Mouse (Mus musculus) G1E (cell line): Measurements from ENCODE around the gene Slc10a3. TPM values are rescaled to one million over a fixed set of nuclear protein-coding genes. Genes with fewer than 3 reads are reported as not detected.
"Not testable (repeated sequence)": the region's sequence is repeated elsewhere in the genome, so short reads cannot be mapped to it uniquely, and the experiment has no call there.

ENCODE experiments used
- ATAC-seq: 2 replicates; pipeline ENCODE4 v1.8.0; 2016; ENCODE audit warnings: mild to moderate bottlenecking; ENCODE audit not compliant: insufficient number of reproducible peaks, poor library complexity, low FRiP score, severe bottlenecking; ENCODE audit errors: extremely low read depth
- DNase-seq: peaks from one replicate; pipeline ENCODE4 v3.0.0; 2012; ENCODE audit warnings: low spot score
- H3K27me3 ChIP-seq: 2 replicates; pipeline ENCODE4 v1.6.1; 2012; ENCODE audit warnings: mild to moderate bottlenecking, low read length, inconsistent platforms; ENCODE audit not compliant: insufficient read depth
- H3K36me3 ChIP-seq: replicated peaks from 2 replicates; pipeline ENCODE3; 2012; ENCODE audit warnings: mild to moderate bottlenecking, inconsistent platforms
- H3K4me1 ChIP-seq: 2 replicates; pipeline ENCODE4 v1.6.1; 2012; ENCODE audit warnings: low read depth, low read length, inconsistent platforms, mixed read lengths; ENCODE audit not compliant: insufficient read depth
- H3K4me3 ChIP-seq: 2 replicates; pipeline ENCODE4 v1.5.1; 2012; ENCODE audit warnings: low read depth, mild to moderate bottlenecking, inconsistent platforms, low read length, moderate library complexity, mixed read lengths
- H3K9me3 ChIP-seq: replicated peaks from 2 replicates; pipeline ENCODE4 v1.6.1; 2012; ENCODE audit warnings: inconsistent platforms
- CTCF ChIP-seq: IDR thresholded peaks from 2 replicates; pipeline ENCODE4 v1.5.1; 2012; ENCODE audit warnings: low read depth, low read length, inconsistent platforms, mixed read lengths
- GATA1 ChIP-seq: IDR thresholded peaks from 2 replicates; pipeline ENCODE4 v1.6.1; 2012; ENCODE audit warnings: borderline replicate concordance, low read length, inconsistent platforms, mixed read lengths
- GATA2 ChIP-seq: IDR thresholded peaks from 2 replicates; pipeline ENCODE4 v1.6.1; 2012; ENCODE audit warnings: low read depth, low read length, inconsistent platforms, borderline replicate concordance
- POLR2AphosphoS5 ChIP-seq: IDR thresholded peaks from 2 replicates; pipeline ENCODE4 v1.6.1; 2012; ENCODE audit warnings: low read depth, low read length, inconsistent platforms; ENCODE audit not compliant: insufficient replicate concordance
- TAL1 ChIP-seq: conservative IDR thresholded peaks from 2 replicates; pipeline ENCODE4 v1.6.1; 2012; ENCODE audit warnings: low read depth, low read length, inconsistent platforms, mixed read lengths
- polyA plus RNA-seq: library from polyadenylated mRNA; stranded (reverse); fragments of >175 nt; gene quantifications from 2 replicates; pipeline ENCODE4 v1.2.3, GENCODE M21; 2012
- total RNA-seq, 2 experiments: library from RNA; stranded (forward) in 1 of 2; stranded (reverse) in 1 of 2; fragments of 200-1000 nt in 1 of 2; fragments of >200 nt in 1 of 2; fragmentation: Nextera tagmentation in 1 of 2; gene quantifications; 2 replicates each; pipeline ENCODE4 v1.2.3; 2014 to 2017

The Slc10a3 gene
- total and polyA plus RNA-seq, 3 experiments: 1.1 to 8.5 (median 5.2) TPM

- no peak for DNase-seq
- H3K9me3 ChIP-seq: no peaks in the 10 kb centered on the region
- H3K4me3 ChIP-seq: no peak overlapping the region
- no peak for ATAC-seq
- TF ChIP-seq GATA1: no peak
- no peak for TF ChIP-seq TAL1
- no peak for TF ChIP-seq CTCF
- no peak for TF ChIP-seq POLR2AphosphoS5
- TF ChIP-seq GATA2: no peak
- H3K36me3 ChIP-seq: peaks cover 39% of the 10 kb centered on the region
- H3K4me1 ChIP-seq: peaks cover 9% of the 10 kb centered on the region; the same call in 1 of the 2 replicates
- no peaks in the 10 kb centered on the region for H3K27me3 ChIP-seq
These were observed 11.3 kb upstream of the Slc10a3 start for GRCm38 (mm10) chrX:74384451-74384850.

DNA sequence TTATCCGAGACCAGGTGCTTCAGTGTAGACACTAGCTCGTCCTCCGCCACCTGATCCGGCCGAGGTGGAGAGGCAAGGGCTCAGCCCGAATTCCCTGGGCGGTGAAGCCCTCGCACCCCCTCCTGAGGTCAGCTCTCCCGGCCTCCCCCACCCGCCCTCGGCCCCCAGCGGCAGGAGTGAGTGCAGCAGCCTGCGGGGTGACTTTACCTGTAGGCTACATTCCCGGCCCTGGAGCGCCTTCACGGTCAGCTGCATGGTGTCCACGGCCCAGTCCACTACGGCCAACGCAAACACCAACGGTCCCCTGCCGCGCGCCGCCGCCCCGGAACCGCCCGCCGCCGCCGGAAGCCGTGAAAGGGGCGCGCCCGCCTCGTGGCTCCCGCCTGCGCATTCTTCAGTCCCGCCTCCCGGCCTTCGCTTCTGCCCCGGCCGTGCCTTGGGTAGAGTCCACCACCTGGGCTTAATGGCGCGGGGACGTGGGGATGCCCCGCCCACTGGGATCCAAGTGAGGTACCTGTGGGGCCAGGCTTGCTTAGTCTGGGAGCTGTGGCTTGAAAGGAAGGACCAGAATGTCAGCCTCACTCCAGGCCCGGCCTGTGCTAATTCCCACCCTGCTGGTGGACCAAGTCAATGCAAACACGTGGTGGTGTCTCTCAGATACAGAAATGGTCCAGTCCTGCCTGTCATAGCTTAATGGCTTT lies 4.8 kb downstream of the Slc10a3 start:
- 0 out of 2 replicates have a peak, but pooled peaks have one; percentile 22 for ATAC-seq
- H3K4me1 ChIP-seq: peaks cover 33% of the 10 kb centered on the region
- TF ChIP-seq GATA1: no peak
- no peak for TF ChIP-seq POLR2AphosphoS5
- TF ChIP-seq GATA2: no peak
- H3K27me3 ChIP-seq: no peaks in the 10 kb centered on the region
- peaks cover 42% of the 10 kb centered on the region for H3K36me3 ChIP-seq
- H3K4me3 ChIP-seq: peak overlapping the region; percentile 79
- DNase-seq: peak; percentile 36
- H3K9me3 ChIP-seq: no peaks in the 10 kb centered on the region

- H3K36me3 ChIP-seq: peaks cover 42% of the 10 kb centered on the region
- H3K27me3 ChIP-seq: no peaks in the 10 kb centered on the region
- peak overlapping the region; percentile 79 for H3K4me3 ChIP-seq
- ATAC-seq: no peak
- H3K4me1 ChIP-seq: peaks cover 30% of the 10 kb centered on the region
- DNase-seq: no peak
- H3K9me3 ChIP-seq: no peaks in the 10 kb centered on the region
- TF ChIP-seq GATA1 (no peak), TAL1 (no peak)
These were observed 5.6 kb downstream of the Slc10a3 start for GRCm38 (mm10) chrX:74367512-74367911.

- ATAC-seq (no peak), DNase-seq (no peak)
- Histone ChIP-seq H3K36me3 (no peaks in the 10 kb centered on the region), H3K4me1 (no peaks in the 10 kb centered on the region), H3K9me3 (no peaks in the 10 kb centered on the region), H3K4me3 (no peak overlapping the region), H3K27me3 (peaks cover 4% of the 10 kb centered on the region; the same call in 1 of the 2 replicates)
- no peak for TF ChIP-seq TAL1
- no peak for TF ChIP-seq POLR2AphosphoS5
- TF ChIP-seq GATA2: no peak
- TF ChIP-seq CTCF: no peak
- no peak for TF ChIP-seq GATA1
These were observed 14.0 kb downstream of the Slc10a3 start for GRCm38 (mm10) chrX:74359171-74359570.

DNA sequence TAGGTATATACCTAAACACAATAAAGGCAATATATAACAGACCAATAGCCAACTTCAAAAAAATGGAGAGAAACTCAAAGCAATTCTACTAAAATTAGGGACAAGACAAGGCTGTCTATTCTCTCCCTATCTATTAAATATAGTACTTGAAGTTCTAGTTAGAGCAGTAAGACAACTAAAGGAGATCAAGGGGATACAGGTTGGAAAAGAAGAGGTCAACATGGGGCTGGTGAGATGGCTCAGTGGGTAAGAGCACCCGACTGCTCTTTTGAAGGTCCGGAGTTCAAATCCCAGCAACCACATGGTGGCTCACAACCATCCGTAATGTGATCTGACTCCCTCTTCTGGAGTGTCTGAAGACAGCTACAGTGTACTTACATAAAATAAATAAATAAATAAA lies 16.1 kb downstream of the Slc10a3 start:
- H3K4me1 ChIP-seq, H3K27me3 ChIP-seq, H3K9me3 ChIP-seq, DNase-seq, ATAC-seq, H3K4me3 ChIP-seq, H3K36me3 ChIP-seq: not testable (repeated sequence)

- H3K4me1 ChIP-seq: peaks cover 6% of the 10 kb centered on the region
- peak; percentile 60 for ATAC-seq
- peak; percentile 64 for DNase-seq
- H3K4me3 ChIP-seq: peak within 1 kb of the TSS; percentile 70
- no peaks in the 10 kb centered on the region for H3K27me3 ChIP-seq
- no peak for TF ChIP-seq POLR2AphosphoS5
- no peak for TF ChIP-seq GATA2
- TF ChIP-seq TAL1: no peak
- no peak for TF ChIP-seq GATA1
- TF ChIP-seq CTCF: no peak
- no peaks in the 10 kb centered on the region for H3K36me3 ChIP-seq
- no peaks in the 10 kb centered on the region for H3K9me3 ChIP-seq
These were observed 19.7 kb downstream of the Slc10a3 start, which contains the start of gene Lage3 for GRCm38 (mm10) chrX:74353467-74353770. Gene Lage3 (minus strand): TSS chrX:74353618.
